Mouse (Mus musculus) E14TG2a.4 (cell line): Measurements from ENCODE around the gene Olfr611.

Source experiments
- CTCF ChIP-seq: conservative IDR thresholded peaks from 2 replicates; pipeline ENCODE4 v1.5.1; 2014; ENCODE audit warnings: low read length
- POU5F1 ChIP-seq: IDR thresholded peaks from 2 replicates; pipeline ENCODE4 v1.6.1; 2014; ENCODE audit warnings: low read length, borderline replicate concordance

- TF ChIP-seq CTCF (no peak), POU5F1 (no peak)
Observed at GRCm38 (mm10) chr7:103497962-103498361, 22.7 kb downstream of the Olfr611 start, which contains the start of gene Olfr609.
